Mouse (Mus musculus) MEL (cell line): Measurements from ENCODE around the gene Sycp2. TPM values are rescaled to one million over a fixed set of nuclear protein-coding genes. Genes with fewer than 3 reads are reported as not detected.

Experiments used
- DNase-seq: peaks from one replicate; pipeline ENCODE4 v3.0.0; 2011; ENCODE audit warnings: low read depth, low spot score
- H3K27ac ChIP-seq: 2 replicates; pipeline ENCODE4 v1.5.1; 2012; ENCODE audit warnings: low read depth, mild to moderate bottlenecking, control low read depth, low read length, moderate library complexity; ENCODE audit not compliant: control insufficient read depth
- H3K27me3 ChIP-seq, 2 experiments: fragments of 150-350 bp in 1 of 2; sonication (generic) in 1 of 2; 2 replicates each; pipeline ENCODE4 v1.6.1; 2012; ENCODE audit warnings: low read length in 2 of 2, mild to moderate bottlenecking in 2 of 2, improper control_type of control experiment in 1 of 2, moderate library complexity in 1 of 2; ENCODE audit not compliant: insufficient read depth in 2 of 2, control insufficient read depth in 1 of 2
- H3K36me3 ChIP-seq, 2 experiments: 2 replicates each; pipeline ENCODE4 v1.6.1; 2012 to 2014; ENCODE audit warnings: low read length in 2 of 2, improper control_type of control experiment in 1 of 2, inconsistent platforms in 1 of 2, mild to moderate bottlenecking in 1 of 2; ENCODE audit not compliant: insufficient read depth in 2 of 2, control insufficient read depth in 1 of 2
- H3K4me1 ChIP-seq, 2 experiments: fragments of 150-350 bp in 1 of 2; sonication (generic) in 1 of 2; 2 replicates each; pipeline ENCODE4 v1.6.1; 2012; ENCODE audit warnings: low read length in 2 of 2, improper control_type of control experiment in 1 of 2, mild to moderate bottlenecking in 1 of 2; ENCODE audit not compliant: insufficient read depth in 2 of 2, control insufficient read depth in 1 of 2
- H3K4me3 ChIP-seq, 2 experiments: fragments of 150-350 bp in 1 of 2; sonication (generic) in 1 of 2; 2 replicates each; pipeline ENCODE4 v1.5.1; 2012; ENCODE audit warnings: low read depth in 2 of 2, low read length in 2 of 2, mild to moderate bottlenecking in 2 of 2, moderate library complexity in 2 of 2, control low read depth in 1 of 2, improper control_type of control experiment in 1 of 2; ENCODE audit not compliant: control insufficient read depth in 1 of 2, insufficient read depth in 1 of 2
- H3K79me2 ChIP-seq: 2 replicates; pipeline ENCODE4 v1.6.1; 2012; ENCODE audit warnings: mild to moderate bottlenecking, low read length, moderate library complexity; ENCODE audit not compliant: control insufficient read depth, poor library complexity, insufficient read depth
- H3K9ac ChIP-seq: 2 replicates; pipeline ENCODE4 v1.6.1; 2012; ENCODE audit warnings: low read depth, mild to moderate bottlenecking, control low read depth, low read length, moderate library complexity; ENCODE audit not compliant: control insufficient read depth, poor library complexity, severe bottlenecking
- H3K9me3 ChIP-seq: fragments of 150-350 bp; sonication (generic); replicated peaks from 2 replicates; pipeline ENCODE4 v1.6.1; 2012; ENCODE audit warnings: mild to moderate bottlenecking, low read length, improper control_type of control experiment, moderate library complexity; ENCODE audit not compliant: insufficient read depth
- CHD1 ChIP-seq: IDR thresholded peaks from 2 replicates; pipeline ENCODE4 v1.6.1; 2012; ENCODE audit warnings: low read depth, mild to moderate bottlenecking, inconsistent platforms, low read length, improper control_type of control experiment
- CHD2 ChIP-seq: IDR thresholded peaks from 2 replicates; pipeline ENCODE4 v1.6.1; 2011; ENCODE audit warnings: low read length, improper control_type of control experiment
- CTCF ChIP-seq, 3 experiments: IDR thresholded peaks in 2 of 3; conservative IDR thresholded peaks in 1 of 3; 2 replicates each; pipeline ENCODE4 v1.5.1; 2011 to 2012; ENCODE audit warnings: low read length in 3 of 3, low read depth in 2 of 3, mild to moderate bottlenecking in 2 of 3, improper control_type of control experiment in 1 of 3, inconsistent platforms in 1 of 3, mixed read lengths in 1 of 3, moderate library complexity in 1 of 3; ENCODE audit not compliant: control insufficient read depth in 1 of 3, insufficient read depth in 1 of 3, poor library complexity in 1 of 3, severe bottlenecking in 1 of 3
- E2F4 ChIP-seq: IDR thresholded peaks from 2 replicates; pipeline ENCODE4 v1.6.1; 2011; ENCODE audit warnings: low read depth, low read length, improper control_type of control experiment, borderline replicate concordance
- EP300 ChIP-seq, 2 experiments: IDR thresholded peaks; 2 replicates each; pipeline ENCODE4 v1.6.1; 2011; ENCODE audit warnings: improper control_type of control experiment in 2 of 2, low read length in 2 of 2, low read depth in 1 of 2, mild to moderate bottlenecking in 1 of 2
- ETS1 ChIP-seq: IDR thresholded peaks from 2 replicates; pipeline ENCODE4 v1.6.1; 2012; ENCODE audit warnings: low read depth, mild to moderate bottlenecking, inconsistent platforms, low read length, improper control_type of control experiment, moderate library complexity
- GATA1 ChIP-seq: IDR thresholded peaks from 2 replicates; pipeline ENCODE4 v1.6.1; 2011; ENCODE audit warnings: low read depth, low read length, improper control_type of control experiment
- MEF2A ChIP-seq: IDR thresholded peaks from 2 replicates; pipeline ENCODE4 v1.6.1; 2014; ENCODE audit warnings: low read depth, mild to moderate bottlenecking, inconsistent platforms, low read length, improper control_type of control experiment; ENCODE audit not compliant: poor library complexity, insufficient replicate concordance, severe bottlenecking; ENCODE audit errors: extremely low read depth
- MXI1 ChIP-seq: IDR thresholded peaks from 2 replicates; pipeline ENCODE4 v1.6.1; 2011; ENCODE audit warnings: mild to moderate bottlenecking, low read depth, low read length, improper control_type of control experiment
- MYB ChIP-seq: IDR thresholded peaks from 2 replicates; pipeline ENCODE4 v1.6.1; 2011; ENCODE audit warnings: mild to moderate bottlenecking, low read depth, low read length, improper control_type of control experiment
- NELFE ChIP-seq: IDR thresholded peaks from 2 replicates; pipeline ENCODE4 v1.6.1; 2011; ENCODE audit warnings: low read depth, low read length, improper control_type of control experiment
- NRF1 ChIP-seq: IDR thresholded peaks from 2 replicates; pipeline ENCODE4 v1.6.1; 2014; ENCODE audit warnings: low read depth, mild to moderate bottlenecking, inconsistent platforms, low read length, improper control_type of control experiment, moderate library complexity; ENCODE audit not compliant: poor library complexity, insufficient read depth, severe bottlenecking
- POLR2A ChIP-seq, 2 experiments: IDR thresholded peaks; 2 replicates each; pipeline ENCODE4 v1.6.1; 2011 to 2012; ENCODE audit warnings: low read length in 2 of 2, mild to moderate bottlenecking in 2 of 2, control low read depth in 1 of 2, improper control_type of control experiment in 1 of 2, low read depth in 1 of 2, moderate library complexity in 1 of 2; ENCODE audit not compliant: control insufficient read depth in 1 of 2, insufficient read depth in 1 of 2, poor library complexity in 1 of 2
- RAD21 ChIP-seq: IDR thresholded peaks from 2 replicates; pipeline ENCODE4 v1.6.1; 2011; ENCODE audit warnings: mild to moderate bottlenecking, low read depth, low read length, improper control_type of control experiment
- SMC3 ChIP-seq: IDR thresholded peaks from 2 replicates; pipeline ENCODE4 v1.6.1; 2011; ENCODE audit warnings: low read depth, low read length, improper control_type of control experiment
- TAL1 ChIP-seq: IDR thresholded peaks from 2 replicates; pipeline ENCODE4 v1.6.1; 2012; ENCODE audit warnings: mild to moderate bottlenecking, inconsistent platforms, low read length, moderate library complexity, mixed read lengths
- USF2 ChIP-seq, 2 experiments: IDR thresholded peaks; 2 replicates each; pipeline ENCODE4 v1.6.1; 2011 to 2012; ENCODE audit warnings: improper control_type of control experiment in 2 of 2, low read length in 2 of 2, borderline replicate concordance in 1 of 2, inconsistent platforms in 1 of 2, low read depth in 1 of 2, mild to moderate bottlenecking in 1 of 2; ENCODE audit not compliant: insufficient read depth in 1 of 2
- ZC3H11A ChIP-seq: IDR thresholded peaks from 2 replicates; pipeline ENCODE4 v1.6.1; 2012; ENCODE audit warnings: low read depth, mild to moderate bottlenecking, inconsistent platforms, low read length, improper control_type of control experiment
- polyA plus RNA-seq, 2 experiments: library from polyadenylated mRNA; stranded (reverse) in 1 of 2; unstranded in 1 of 2; fragments of >175 nt in 1 of 2; fragments of >200 nt in 1 of 2; gene quantifications; 2 replicates each; pipeline versions ENCODE4 v1.2.1 to v1.2.4; 2012; ENCODE audit warnings: low replicate concordance in 2 of 2, low read depth in 1 of 2; ENCODE audit not compliant: insufficient read length in 2 of 2, insufficient read depth in 1 of 2, missing spikeins in 1 of 2
- total RNA-seq: library from RNA; depleted of rRNA; stranded (reverse); fragments of 300-350 nt; gene quantifications from 2 replicates; pipeline ENCODE4 v1.2.3, GENCODE M21; 2012; rRNA removed

Gene Sycp2
- total RNA-seq: not detected in 2 replicates
- not detected for polyA plus RNA-seq

- H3K79me2 ChIP-seq: no peaks in the 10 kb centered on the region
- TF ChIP-seq CTCF (IDR thresholded peaks at IDR 0.05 in 2 of 3, conservative IDR thresholded peaks at IDR 0.05 in 1 of 3; ENCODE audit: control insufficient read depth in 1 of 3, insufficient read depth in 1 of 3, low read depth in 2 of 3, low read length in 3 of 3, poor library complexity in 1 of 3, severe bottlenecking in 1 of 3): peak in 2 of 3 experiments; percentile 15 to 28; a peak in 2 of 6 replicates
- TF ChIP-seq EP300 (IDR thresholded peaks at IDR 0.05; ENCODE audit: low read depth in 1 of 2, low read length in 2 of 2): no peak
- no peak within 1 kb of the TSS for H3K27ac ChIP-seq
- H3K9ac ChIP-seq: no peak within 1 kb of the TSS
- no peaks in the 10 kb centered on the region for H3K9me3 ChIP-seq
- no peak within 1 kb of the TSS for H3K4me3 ChIP-seq
- no peak for DNase-seq
- H3K36me3 ChIP-seq: no peaks in the 10 kb centered on the region
- no peaks in the 10 kb centered on the region for H3K27me3 ChIP-seq
- H3K4me1 ChIP-seq: no peaks in the 10 kb centered on the region
These were observed at the start of gene Sycp2 for GRCm38 (mm10) chr2:178407053-178407815. Gene Sycp2, minus strand, starts transcription at chr2:178407685.

- H3K36me3 ChIP-seq: no peaks in the 10 kb centered on the region
- no peak for DNase-seq
- no peaks in the 10 kb centered on the region; the same call in 1 of the 2 replicates for H3K9me3 ChIP-seq
- no peaks in the 10 kb centered on the region for H3K4me1 ChIP-seq
- H3K27ac ChIP-seq: no peak overlapping the region
- no peak overlapping the region for H3K4me3 ChIP-seq
- H3K9ac ChIP-seq: no peak overlapping the region
- TF ChIP-seq RAD21: no peak
- no peak for TF ChIP-seq MXI1
- no peak for TF ChIP-seq EP300 (IDR thresholded peaks at IDR 0.05; ENCODE audit: low read depth in 1 of 2, low read length in 2 of 2)
- TF ChIP-seq NRF1: no peak
- TF ChIP-seq MEF2A: no peak
- no peak for TF ChIP-seq MYB
- TF ChIP-seq TAL1: no peak
- no peak for TF ChIP-seq ETS1
- no peak for TF ChIP-seq ZC3H11A
- H3K27me3 ChIP-seq: no peaks in the 10 kb centered on the region
- H3K79me2 ChIP-seq: no peaks in the 10 kb centered on the region
These were observed 47.4 kb upstream of the Sycp2 start for GRCm38 (mm10) chr2:178454664-178455516.

- H3K79me2 ChIP-seq: no peaks in the 10 kb centered on the region
- no peak overlapping the region for H3K4me3 ChIP-seq
- H3K9me3 ChIP-seq: no peaks in the 10 kb centered on the region; the same call in 1 of the 2 replicates
- DNase-seq: no peak
- no peaks in the 10 kb centered on the region for H3K36me3 ChIP-seq
- H3K27ac ChIP-seq: no peak overlapping the region
- TF ChIP-seq CHD2 (no peak), NELFE (no peak), GATA1 (no peak), NRF1 (no peak), ETS1 (no peak), E2F4 (no peak), POLR2A (IDR thresholded peaks at IDR 0.05; ENCODE audit: control insufficient read depth in 1 of 2, insufficient read depth in 1 of 2, low read depth in 1 of 2, low read length in 2 of 2, poor library complexity in 1 of 2) (no peak), RAD21 (no peak), USF2 (IDR thresholded peaks at IDR 0.05; ENCODE audit: borderline replicate concordance in 1 of 2, insufficient read depth in 1 of 2, low read depth in 1 of 2, low read length in 2 of 2) (no peak), SMC3 (no peak), CHD1 (no peak)
- no peaks in the 10 kb centered on the region for H3K27me3 ChIP-seq
- H3K9ac ChIP-seq: no peak overlapping the region
- H3K4me1 ChIP-seq: no peaks in the 10 kb centered on the region
These were observed 43.5 kb upstream of the Sycp2 start for GRCm38 (mm10) chr2:178450961-178451360.
